Mouse (Mus musculus) c-Kit-positive CD71-positive TER-119-positive erythroid progenitor cells, embryonic 14.5 days (primary cell): Measurements from ENCODE around the gene 2010300C02Rik.

ENCODE experiments used
- DNase-seq: peaks from one replicate; pipeline ENCODE4 v3.0.0-alpha.2; 2013; ENCODE audit warnings: low spot score

2010300C02Rik gene

GRCm38 (mm10) chr1:37667386-37667785, 52.5 kb downstream of the 2010300C02Rik start:
- no peak for DNase-seq

- no peak for DNase-seq
Measured at GRCm38 (mm10) chr1:37666587-37666986, 53.3 kb downstream of the 2010300C02Rik start.

- DNase-seq = no peak
Measured at GRCm38 (mm10) chr1:37665539-37666323, 54.2 kb downstream of the 2010300C02Rik start.

GRCm38 (mm10) chr1:37664496-37664895, 55.4 kb downstream of the 2010300C02Rik start:
- no peak for DNase-seq

GRCm38 (mm10) chr1:37663606-37664005, 56.3 kb downstream of the 2010300C02Rik start:
- DNase-seq = no peak

GRCm38 (mm10) chr1:37656017-37656416, 63.9 kb downstream of the 2010300C02Rik start:
- DNase-seq = no peak

- no peak for DNase-seq
Measured at GRCm38 (mm10) chr1:37653992-37654391, 65.9 kb downstream of the 2010300C02Rik start.

GRCm38 (mm10) chr1:37647066-37647465, 72.8 kb downstream of the 2010300C02Rik start:
- no peak for DNase-seq

- no peak for DNase-seq
Measured at GRCm38 (mm10) chr1:37644501-37644900, 75.4 kb downstream of the 2010300C02Rik start.

GRCm38 (mm10) chr1:37643794-37644365, 76.0 kb downstream of the 2010300C02Rik start:
- peak; percentile 48 for DNase-seq

- DNase-seq = no peak
Measured at GRCm38 (mm10) chr1:37641361-37641760, 78.5 kb downstream of the 2010300C02Rik start.

- peak; percentile 54 for DNase-seq
Measured at GRCm38 (mm10) chr1:37639101-37639500, 80.8 kb downstream of the 2010300C02Rik start.

GRCm38 (mm10) chr1:37638560-37638959, 81.3 kb downstream of the 2010300C02Rik start:
- no peak for DNase-seq

- DNase-seq = no peak
Measured at GRCm38 (mm10) chr1:37637571-37637970, 82.3 kb downstream of the 2010300C02Rik start.

GRCm38 (mm10) chr1:37636824-37637223, 83.1 kb downstream of the 2010300C02Rik start:
- no peak for DNase-seq

- peak; percentile 34 for DNase-seq
Measured at GRCm38 (mm10) chr1:37636169-37636568, 83.7 kb downstream of the 2010300C02Rik start.

- no peak for DNase-seq
Measured at GRCm38 (mm10) chr1:37635716-37636115, 84.2 kb downstream of the 2010300C02Rik start.

- peak; percentile 27 for DNase-seq
Measured at GRCm38 (mm10) chr1:37634658-37635057, 85.2 kb downstream of the 2010300C02Rik start.

- DNase-seq = no peak
Measured at GRCm38 (mm10) chr1:37633516-37633915, 86.4 kb downstream of the 2010300C02Rik start.

GRCm38 (mm10) chr1:37632425-37632824, 87.5 kb downstream of the 2010300C02Rik start:
- DNase-seq = no peak

GRCm38 (mm10) chr1:37631456-37631855, 88.4 kb downstream of the 2010300C02Rik start:
- no peak for DNase-seq

GRCm38 (mm10) chr1:37630412-37631210, 89.3 kb downstream of the 2010300C02Rik start:
- no peak for DNase-seq

- no peak for DNase-seq
Measured at GRCm38 (mm10) chr1:37629876-37630275, 90.0 kb downstream of the 2010300C02Rik start.
